Comparison of ENCODE assay signal across 10 mouse cellular contexts in the genomic region with DNA sequence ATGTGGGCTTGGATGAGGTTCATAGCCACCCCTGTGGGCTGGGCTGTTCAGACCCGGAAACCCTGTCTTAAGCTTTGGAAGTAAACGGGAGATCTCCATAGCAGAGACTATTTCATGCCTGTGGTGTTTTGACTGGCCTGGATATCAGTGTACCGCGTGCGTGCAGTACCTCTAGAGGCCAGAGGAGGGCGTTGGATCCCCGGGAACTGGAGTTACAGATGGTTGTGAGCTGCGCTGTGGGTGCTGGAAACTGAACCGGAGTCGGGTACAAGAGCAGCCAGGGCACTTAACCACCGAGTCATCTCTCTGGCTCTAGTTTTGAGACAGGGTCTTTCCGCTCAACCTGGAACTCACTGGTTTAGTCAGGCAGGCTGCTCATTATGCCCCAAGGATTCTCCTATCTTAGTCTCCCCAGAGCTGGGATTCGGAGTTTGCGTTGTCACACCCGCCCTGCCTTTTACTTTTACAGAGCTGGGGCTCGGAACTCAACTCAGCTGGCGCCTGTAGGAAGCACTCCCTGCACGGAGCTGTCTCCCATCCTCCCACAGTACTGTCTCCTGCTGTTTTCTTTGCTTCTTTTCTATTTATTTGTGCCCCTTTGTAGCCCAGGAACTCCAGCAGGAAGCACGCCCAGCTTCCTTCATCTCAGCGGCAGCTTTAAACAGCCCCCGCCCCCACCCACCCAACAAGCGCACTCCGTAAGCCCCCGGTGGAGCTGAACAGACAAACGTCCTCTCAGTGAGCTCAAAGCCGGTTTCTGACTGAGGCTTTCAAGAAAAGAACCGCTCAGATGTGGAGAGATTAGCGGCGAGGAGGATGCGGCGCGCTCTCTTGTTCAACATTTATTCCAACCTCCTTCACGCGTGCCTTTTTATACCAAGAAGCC. TPM values are rescaled to one million over a fixed set of nuclear protein-coding genes. Genes with fewer than 3 reads are reported as not detected.
DNase-seq lines count a peak whose midpoint lies in the region; ATAC-seq lines count a peak whose summit lies in the region.
"Had no signal": no experiment of that assay in that cellular context is flagged by ENCODE, and none has a peak within 500 bp of the region (broad histone marks: within the 10 kb centered on the region; RNA-seq: fewer than 3 reads in every experiment).

No protein-coding gene starts in this region.

- H3K4me3 ChIP-seq in heart, embryonic 10.5 days: peak overlapping the region; percentile 45
- H3K4me3 ChIP-seq in hindbrain, embryonic 12.5 days: peak overlapping the region; percentile 26
- H3K4me3 ChIP-seq in midbrain, embryonic 12.5 days: peak overlapping the region; percentile 32
- H3K4me3 ChIP-seq: megakaryocyte, embryonic 14.5 days had no signal

- H3K4me2 ChIP-seq in hindbrain, embryonic 12.5 days (replicated peaks): peak overlapping the region; percentile 56
- H3K4me2 ChIP-seq in midbrain, embryonic 12.5 days (replicated peaks): peak overlapping the region; percentile 53

- peak; percentile 39; the same call in 1 of the 2 replicates for ATAC-seq in hindbrain, embryonic 12.5 days (ENCODE audit: low FRiP score)
- peak; percentile 67 for ATAC-seq in midbrain, embryonic 12.5 days (ENCODE audit: low FRiP score, low read depth)
- no peak for ATAC-seq in activated CD4-positive, CD25-positive, alpha-beta regulatory T cell, adult 4 months

- DNase-seq in heart, embryonic 10.5 days (ENCODE audit: low spot score): no peak
- no peak for DNase-seq in heart, adult 8-10 months (ENCODE audit: low spot score)
- DNase-seq in R1 (ENCODE audit: low read depth, low spot score): peak; percentile 57
- no peak for DNase-seq in gastrocnemius, postnatal 4 days (ENCODE audit: low spot score in 2 of 2)
- DNase-seq in cerebellum, adult 9-10 months: no peak

- 0 out of 2 replicates have a peak overlapping the region, but pooled peaks have one; percentile 44 for H3K9ac ChIP-seq in hindbrain, embryonic 12.5 days
- peak overlapping the region; percentile 24; the same call in 1 of the 2 replicates for H3K9ac ChIP-seq in midbrain, embryonic 12.5 days (replicated peaks)

- H3K9me3 ChIP-seq in heart, embryonic 10.5 days: no peaks in the 10 kb centered on the region
- H3K9me3 ChIP-seq in hindbrain, embryonic 12.5 days (replicated peaks): no peaks in the 10 kb centered on the region
- H3K9me3 ChIP-seq in midbrain, embryonic 12.5 days: 0 out of 2 replicates have a peak, but pooled peaks cover 4% of the 10 kb centered on the region

- H3K27ac ChIP-seq in heart, embryonic 10.5 days: no peak overlapping the region
- H3K27ac ChIP-seq in hindbrain, embryonic 12.5 days: 0 out of 2 replicates have a peak overlapping the region, but pooled peaks have one; percentile 25
- peak overlapping the region; percentile 86 for H3K27ac ChIP-seq in midbrain, embryonic 12.5 days (replicated peaks)

- no peaks in the 10 kb centered on the region for H3K36me3 ChIP-seq in heart, embryonic 10.5 days
- no peaks in the 10 kb centered on the region for H3K36me3 ChIP-seq in hindbrain, embryonic 12.5 days
- H3K36me3 ChIP-seq in midbrain, embryonic 12.5 days: no peaks in the 10 kb centered on the region

- peaks cover 59% of the 10 kb centered on the region for H3K27me3 ChIP-seq in heart, embryonic 10.5 days (ENCODE audit: insufficient read depth, poor library complexity, severe bottlenecking)
- H3K27me3 ChIP-seq in hindbrain, embryonic 12.5 days: peaks cover 23% of the 10 kb centered on the region
- H3K27me3 ChIP-seq in midbrain, embryonic 12.5 days: peaks cover 51% of the 10 kb centered on the region

- WGBS in heart, embryonic 10.5 days: 13% methylated on average over 34 of the region's 34 CpGs
- WGBS in hindbrain, embryonic 12.5 days: 13% methylated on average over 34 of the region's 34 CpGs
- 11% methylated on average over 34 of the region's 34 CpGs for WGBS in midbrain, embryonic 12.5 days

- H3K4me1 ChIP-seq in heart, embryonic 10.5 days: peaks cover 10% of the 10 kb centered on the region; the same call in 1 of the 2 replicates
- H3K4me1 ChIP-seq in hindbrain, embryonic 12.5 days: peaks cover 22% of the 10 kb centered on the region
- H3K4me1 ChIP-seq in midbrain, embryonic 12.5 days: peaks cover 23% of the 10 kb centered on the region
- H3K4me1 ChIP-seq: megakaryocyte, embryonic 14.5 days had no signal

RNA-seq across cellular contexts. Expression of gene Klhdc7a, which starts 42.3 kb away (rescaled TPM):
- 0.06 and 0.09 TPM in 2 replicates for polyA plus RNA-seq in heart, embryonic 10.5 days (2016; fragmentation: Nextera tagmentation; extraction: Ambion mirVana)
- total RNA-seq in heart, adult 8-10 months (2022): 1 to 10 TPM in 3 of 4 experiments, under 1 TPM in 1; 0.65 to 3.3 (median 1.8) TPM
- polyA plus RNA-seq in hindbrain, embryonic 12.5 days (2016; fragmentation: Nextera tagmentation; extraction: Ambion mirVana): 0.38 and 0.59 TPM in 2 replicates
- polyA plus RNA-seq in midbrain, embryonic 12.5 days (2016; fragmentation: Nextera tagmentation; extraction: Ambion mirVana): 0.28 and 0.41 TPM in 2 replicates
- 1 to 10 TPM in 1 of 2 experiments, under 1 TPM in 1; 0.44 to 1.3 TPM for total RNA-seq in gastrocnemius, postnatal 4 days (2021)
- not detected for polyA plus RNA-seq in activated CD4-positive, CD25-positive, alpha-beta regulatory T cell, adult 4 months (2017; shearing (Covaris generic))
- total RNA-seq: common myeloid progenitor, adult 5-6 weeks had no signal
